14 mouse cellular contexts compared by ENCODE assay signal in genomic region chr5:16056795-16057194, GRCm38 (mm10).
A peak's percentile ranks its signal among the peaks of the same experiment; 100 is the strongest.
DNase-seq lines count a peak whose midpoint lies in the region; ATAC-seq lines count a peak whose summit lies in the region.
"Had no signal": no experiment of that assay in that cellular context is flagged by ENCODE, and none has a peak within 500 bp of the region (broad histone marks: within the 10 kb centered on the region; RNA-seq: fewer than 3 reads in every experiment).

No protein-coding gene starts in this region.

- H3K4me3 ChIP-seq in forebrain, embryonic 12.5 days (replicated peaks) = no peak overlapping the region
- H3K4me3 ChIP-seq in forebrain, embryonic 10.5 days = no peak overlapping the region
- H3K4me3 ChIP-seq in forebrain, embryonic 14.5 days (ENCODE audit: low read depth, low read length) = no peak overlapping the region
- H3K4me3 ChIP-seq: liver, embryonic 12.5 days had no signal

- ATAC-seq in forebrain, embryonic 12.5 days (ENCODE audit: low FRiP score) = peak; percentile 58; the same call in 1 of the 2 replicates
- peak; percentile 77 for ATAC-seq in forebrain, embryonic 14.5 days
- ATAC-seq: liver, embryonic 12.5 days; lung, postnatal 0 days had no signal

- intact Hi-C loops in heart, postnatal 36 days (cut with DNase I) = no loop called here
- intact Hi-C loops in gastrocnemius, postnatal 36 days (cut with DNase I) = no loop called here

- no peaks in the 10 kb centered on the region for H3K36me3 ChIP-seq in forebrain, embryonic 12.5 days (replicated peaks)
- H3K36me3 ChIP-seq in forebrain, embryonic 10.5 days (replicated peaks) = no peaks in the 10 kb centered on the region
- H3K36me3 ChIP-seq in forebrain, embryonic 14.5 days (ENCODE audit: control insufficient read depth, insufficient read depth, low read length) = no peaks in the 10 kb centered on the region
- H3K36me3 ChIP-seq: liver, embryonic 12.5 days had no signal

- 51% methylated on average over 2 of the region's 2 CpGs for WGBS in forebrain, embryonic 12.5 days
- 78% methylated on average over 2 of the region's 2 CpGs for WGBS in forebrain, embryonic 10.5 days
- WGBS in forebrain, embryonic 14.5 days = 59% methylated on average over 2 of the region's 2 CpGs

- H3K27ac ChIP-seq in forebrain, embryonic 12.5 days = no peak overlapping the region
- H3K27ac ChIP-seq in forebrain, embryonic 10.5 days = no peak overlapping the region
- no peak overlapping the region for H3K27ac ChIP-seq in forebrain, embryonic 14.5 days (ENCODE audit: low read depth, low read length)
- H3K27ac ChIP-seq: liver, embryonic 12.5 days had no signal

- no peak overlapping the region for H3K4me2 ChIP-seq in forebrain, embryonic 12.5 days
- no peak overlapping the region for H3K4me2 ChIP-seq in forebrain, embryonic 14.5 days (ENCODE audit: low read length)
- H3K4me2 ChIP-seq: liver, embryonic 12.5 days had no signal

- H3K4me1 ChIP-seq in forebrain, embryonic 12.5 days = peaks cover 2% of the 10 kb centered on the region; the same call in 1 of the 2 replicates
- H3K4me1 ChIP-seq in forebrain, embryonic 10.5 days = peaks cover 6% of the 10 kb centered on the region
- H3K4me1 ChIP-seq in forebrain, embryonic 14.5 days (ENCODE audit: control insufficient read depth, insufficient read depth, low read length) = peaks cover 4% of the 10 kb centered on the region; the same call in 1 of the 2 replicates
- H3K4me1 ChIP-seq: liver, embryonic 12.5 days had no signal

- no peaks in the 10 kb centered on the region for H3K9me3 ChIP-seq in forebrain, embryonic 12.5 days
- no peaks in the 10 kb centered on the region for H3K9me3 ChIP-seq in forebrain, embryonic 10.5 days
- no peaks in the 10 kb centered on the region for H3K9me3 ChIP-seq in forebrain, embryonic 14.5 days (replicated peaks; ENCODE audit: control insufficient read depth, low read length)
- H3K9me3 ChIP-seq: liver, embryonic 12.5 days had no signal

- no peak overlapping the region for H3K9ac ChIP-seq in forebrain, embryonic 12.5 days
- H3K9ac ChIP-seq in forebrain, embryonic 14.5 days (ENCODE audit: low read length) = no peak overlapping the region
- H3K9ac ChIP-seq: liver, embryonic 12.5 days had no signal

- DNase-seq in forebrain, embryonic 10.5 days (ENCODE audit: extremely low spot score, low spot score) = no peak
- peak; percentile 16 for DNase-seq in right cerebral cortex, adult 18-20 months
- DNase-seq in right cerebral cortex, postnatal 10 days (ENCODE audit: low spot score in 2 of 2) = no peak
- peak; percentile 48 for DNase-seq in forebrain, embryonic 14.5 days (ENCODE audit: low spot score)
- no peak for DNase-seq in heart, postnatal 36 days
- DNase-seq in kidney, adult 11 months = no peak
- DNase-seq in gastrocnemius, postnatal 36 days = no peak
- DNase-seq: embryo, embryonic 11 days; gastrocnemius, postnatal 14 days; kidney, postnatal 25 days; thymus, adult 2 months had no signal

- no peaks in the 10 kb centered on the region for H3K27me3 ChIP-seq in forebrain, embryonic 12.5 days
- no peaks in the 10 kb centered on the region for H3K27me3 ChIP-seq in forebrain, embryonic 10.5 days (ENCODE audit: poor library complexity, severe bottlenecking)
- no peaks in the 10 kb centered on the region for H3K27me3 ChIP-seq in forebrain, embryonic 14.5 days (replicated peaks; ENCODE audit: control insufficient read depth, insufficient read depth, low read length)
- H3K27me3 ChIP-seq: liver, embryonic 12.5 days had no signal

Comparison
In these comparisons a context has a peak if more than half of its experiments do, and no peak if none do; other contexts are left out.
1. DNase-seq: peak in right cerebral cortex, adult 18-20 months (single experiment) and forebrain, embryonic 14.5 days (single experiment); none in forebrain, embryonic 10.5 days (single experiment), right cerebral cortex, postnatal 10 days (0 of 2), heart, postnatal 36 days (0 of 2), kidney, adult 11 months (single experiment) and gastrocnemius, postnatal 36 days (0 of 2).